Mouse (Mus musculus): ENCODE data around the gene F12. TPM values are rescaled to one million over a fixed set of nuclear protein-coding genes. Genes with fewer than 3 reads are reported as not detected.
"Not testable (repeated sequence)": the region's sequence is repeated elsewhere in the genome, so short reads cannot be mapped to it uniquely, and the experiment has no call there.

The F12 gene
- polyA plus RNA-seq, 1 experiment = 0.64 TPM

DNA sequence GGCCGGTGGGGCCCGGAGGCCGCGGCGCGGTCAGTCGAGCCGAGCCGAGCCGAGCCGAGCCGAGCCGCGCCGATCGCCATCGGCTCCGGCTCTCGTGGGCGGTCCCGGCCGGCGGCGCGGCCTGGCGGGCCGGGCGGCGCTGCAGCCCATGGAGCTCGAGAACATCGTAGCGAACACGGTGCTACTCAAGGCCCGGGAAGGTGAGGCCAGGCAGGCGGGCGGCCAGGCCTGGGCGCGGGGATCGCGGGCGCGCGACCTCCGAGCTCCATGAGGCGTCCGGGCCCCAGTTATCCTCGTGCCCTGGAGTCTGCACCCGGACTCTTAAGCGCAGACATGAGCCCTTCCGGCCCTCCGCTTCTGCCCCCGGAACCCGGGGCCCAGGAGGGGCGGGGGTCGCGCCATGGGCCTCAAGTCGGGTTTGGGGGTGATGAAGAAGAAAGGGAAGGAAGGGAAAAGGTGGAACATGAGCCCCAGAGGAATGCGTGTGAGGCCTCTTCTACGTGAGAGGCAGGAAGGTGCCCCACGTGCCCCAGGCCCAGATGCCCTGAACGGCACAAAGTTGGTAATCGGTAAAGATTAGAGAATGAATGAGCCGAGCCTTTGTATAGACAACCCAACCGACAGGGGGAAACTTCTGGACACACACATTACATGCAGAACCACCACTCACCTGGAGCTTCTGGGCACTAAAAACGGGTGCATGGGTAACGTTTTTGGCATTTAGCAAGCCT lies 18.9 kb upstream of the F12 start:
- no peak for DNase-seq (ENCODE audit: low read depth in 1 of 2, low spot score in 2 of 2)
- Histone ChIP-seq H3K27me3 (ENCODE audit: control insufficient read depth, insufficient read depth, low read length) (no peaks in the 10 kb centered on the region), H3K4me3 (ENCODE audit: extremely low read depth, insufficient read depth, insufficient read length) (peak overlapping the region; percentile 81), H3K27ac (ENCODE audit: insufficient read depth, low read length) (peak overlapping the region; percentile 98), H3K4me1 (ENCODE audit: control insufficient read depth, insufficient read depth, insufficient read length) (peaks cover 48% of the 10 kb centered on the region; the same call in 1 of the 2 replicates), H3K36me3 (ENCODE audit: control insufficient read depth, insufficient read depth, low read length) (peaks cover 5% of the 10 kb centered on the region)
- TF ChIP-seq POLR2A (IDR thresholded peaks at IDR 0.05; ENCODE audit: low read depth, low read length) = no peak
- no peak for TF ChIP-seq CTCF (IDR thresholded peaks at IDR 0.05; ENCODE audit: extremely low read depth, insufficient read depth, insufficient read length, insufficient replicate concordance)
- under 1% methylated on average over 61 of the region's 66 CpGs for WGBS

DNA sequence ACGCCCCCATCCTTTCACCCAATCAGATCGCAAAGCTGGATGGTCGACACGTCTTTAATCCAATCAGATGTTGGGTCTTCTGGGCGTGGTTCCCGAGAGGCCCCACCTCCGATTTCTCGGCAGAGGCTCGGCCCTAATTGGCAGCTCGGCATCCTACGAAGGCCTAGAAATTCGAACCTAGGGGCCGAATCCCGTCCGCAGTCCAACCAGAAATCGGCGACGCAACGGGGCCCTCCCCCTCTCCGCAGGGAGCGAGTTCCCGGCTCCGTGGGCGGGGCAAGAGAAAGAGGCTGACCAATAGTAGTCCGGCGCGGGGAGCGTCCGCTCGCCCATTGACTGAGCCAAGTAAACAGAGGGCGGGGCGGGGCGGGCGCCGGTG lies 18.3 kb upstream of the F12 start, which contains the start of gene Grk6:
Gene Grk6, plus strand, starts transcription at position 136 of the 379 bp plus-strand sequence.
- TF ChIP-seq POLR2A (IDR thresholded peaks at IDR 0.05; ENCODE audit: low read depth, low read length) (no peak), CTCF (IDR thresholded peaks at IDR 0.05; ENCODE audit: extremely low read depth, insufficient read depth, insufficient read length, insufficient replicate concordance) (no peak)

DNA sequence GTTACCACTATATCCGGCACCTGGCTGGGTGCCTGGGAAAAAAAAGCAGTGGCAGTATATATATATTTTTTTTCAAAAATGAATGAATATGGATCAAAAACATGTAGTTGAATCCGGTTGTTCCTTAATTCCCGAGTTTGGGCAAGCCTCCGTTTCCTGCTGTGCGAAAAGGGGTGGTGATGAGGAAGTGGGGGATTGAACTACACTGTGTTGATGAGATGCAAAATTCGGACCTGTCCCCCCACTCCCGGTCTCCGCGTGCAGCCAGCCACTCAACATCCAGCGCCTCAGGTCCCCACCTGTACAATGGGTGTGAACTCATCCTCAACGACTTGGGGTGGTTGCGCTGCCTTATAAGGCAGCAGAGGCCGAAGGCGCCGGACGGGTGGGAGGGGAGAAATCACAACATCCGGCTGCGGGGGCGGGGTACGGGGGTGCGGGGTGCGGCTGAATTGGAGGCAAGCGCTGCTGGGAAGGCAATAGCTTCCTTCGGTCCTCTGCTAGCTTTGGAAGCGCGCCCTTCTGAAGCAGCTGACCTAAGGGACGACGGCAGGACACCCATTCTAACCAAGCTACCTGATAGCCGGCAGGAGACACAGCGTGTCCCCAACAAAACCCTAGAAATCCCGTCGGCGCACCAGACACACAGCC lies 17.8 kb upstream of the F12 start:
- Histone ChIP-seq H3K4me3 (ENCODE audit: extremely low read depth, insufficient read depth, insufficient read length) (peak overlapping the region; percentile 82), H3K27ac (ENCODE audit: insufficient read depth, low read length) (peak overlapping the region; percentile 99), H3K27me3 (ENCODE audit: control insufficient read depth, insufficient read depth, low read length) (no peaks in the 10 kb centered on the region), H3K36me3 (ENCODE audit: control insufficient read depth, insufficient read depth, low read length) (no peaks in the 10 kb centered on the region), H3K4me1 (ENCODE audit: control insufficient read depth, insufficient read depth, insufficient read length) (peaks cover 38% of the 10 kb centered on the region; the same call in 1 of the 2 replicates)
- TF ChIP-seq POLR2A (IDR thresholded peaks at IDR 0.05; ENCODE audit: low read depth, low read length) (peak; percentile 31), CTCF (IDR thresholded peaks at IDR 0.05; ENCODE audit: extremely low read depth, insufficient read depth, insufficient read length, insufficient replicate concordance) (no peak)
- DNase-seq (ENCODE audit: low read depth in 1 of 2, low spot score in 2 of 2) = peak; percentile 76 to 90
- WGBS = under 1% methylated on average over 33 of the region's 33 CpGs

More for the DNA sequence above, 18.3 kb upstream of the F12 start, which contains the start of gene Grk6:
- H3K27ac ChIP-seq (ENCODE audit: insufficient read depth, low read length) = peak within 1 kb of the TSS; percentile 99
- H3K4me3 ChIP-seq (ENCODE audit: extremely low read depth, insufficient read depth, insufficient read length) = peak within 1 kb of the TSS; percentile 82
- under 1% methylated on average over 35 of the region's 35 CpGs for WGBS
- DNase-seq (ENCODE audit: low read depth in 1 of 2, low spot score in 2 of 2) = peak; percentile 99
- H3K4me1 ChIP-seq (ENCODE audit: control insufficient read depth, insufficient read depth, insufficient read length) = peaks cover 42% of the 10 kb centered on the region; the same call in 1 of the 2 replicates
- H3K27me3 ChIP-seq (ENCODE audit: control insufficient read depth, insufficient read depth, low read length) = no peaks in the 10 kb centered on the region
- H3K36me3 ChIP-seq (ENCODE audit: control insufficient read depth, insufficient read depth, low read length) = no peaks in the 10 kb centered on the region

DNA sequence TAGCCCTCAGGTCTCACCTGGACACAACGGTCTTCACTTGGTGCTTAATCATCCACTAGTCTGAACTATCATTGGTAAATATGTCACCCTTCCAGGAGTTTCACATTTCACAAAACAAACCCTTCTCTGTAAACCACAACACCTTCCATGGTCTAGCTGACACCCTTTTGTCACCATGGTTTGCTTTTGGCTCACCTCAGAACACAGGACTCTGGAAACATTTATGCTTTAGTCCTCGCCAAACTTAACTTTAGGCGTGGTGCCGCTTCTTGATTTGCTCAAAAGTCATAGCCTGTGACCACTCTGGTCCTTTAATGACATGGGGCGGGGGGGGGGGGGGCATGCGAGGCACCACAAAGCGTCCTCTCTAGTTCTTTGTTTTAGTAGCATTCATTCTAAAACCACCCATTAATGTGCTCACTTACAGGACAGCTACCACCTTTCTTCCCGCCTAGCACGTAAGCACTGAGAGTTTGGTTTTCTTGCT lies 17.2 kb upstream of the F12 start:
- Histone ChIP-seq H3K27ac (ENCODE audit: insufficient read depth, low read length) (peak overlapping the region; percentile 99), H3K4me3 (ENCODE audit: extremely low read depth, insufficient read depth, insufficient read length) (peak overlapping the region; percentile 55; the same call in 1 of the 2 replicates), H3K27me3 (ENCODE audit: control insufficient read depth, insufficient read depth, low read length) (no peaks in the 10 kb centered on the region), H3K36me3 (ENCODE audit: control insufficient read depth, insufficient read depth, low read length) (no peaks in the 10 kb centered on the region), H3K4me1 (ENCODE audit: control insufficient read depth, insufficient read depth, insufficient read length) (peaks cover 37% of the 10 kb centered on the region; the same call in 1 of the 2 replicates)
- DNase-seq (ENCODE audit: low read depth in 1 of 2, low spot score in 2 of 2) = no peak
- WGBS = 13% methylated on average over 9 of the region's 9 CpGs
- no peak for TF ChIP-seq POLR2A (IDR thresholded peaks at IDR 0.05; ENCODE audit: low read depth, low read length)
- no peak for TF ChIP-seq CTCF (IDR thresholded peaks at IDR 0.05; ENCODE audit: extremely low read depth, insufficient read depth, insufficient read length, insufficient replicate concordance)

DNA sequence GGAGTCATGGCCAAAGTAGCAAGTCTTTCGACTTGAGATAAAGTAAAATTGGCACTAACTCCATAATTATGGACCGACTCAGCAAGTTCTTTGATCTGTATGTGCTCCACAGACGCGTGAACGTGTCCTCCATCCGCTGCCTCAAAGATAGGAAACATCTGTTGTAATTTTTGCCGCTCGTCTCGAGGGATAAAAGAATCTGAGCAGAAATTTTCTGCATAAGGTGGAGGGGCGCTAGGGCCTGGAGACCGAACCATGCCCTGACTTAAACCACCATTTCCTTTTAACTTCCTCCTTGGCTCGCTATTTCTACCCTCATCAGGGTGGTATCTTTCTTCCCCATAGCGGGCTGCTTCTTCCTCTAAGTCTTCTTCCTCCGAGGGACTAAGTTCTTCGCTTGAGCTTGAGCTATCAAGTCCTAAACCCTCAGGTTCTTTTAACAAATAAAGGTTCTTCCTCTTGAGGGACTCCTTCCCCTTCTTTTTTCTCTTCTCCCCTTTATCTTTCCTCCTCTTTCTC lies 10.6 kb upstream of the F12 start:
- H3K27ac ChIP-seq (ENCODE audit: insufficient read depth, low read length) = peak overlapping the region; percentile 52; the same call in 1 of the 2 replicates
- H3K4me1 ChIP-seq (ENCODE audit: control insufficient read depth, insufficient read depth, insufficient read length) = peaks cover 18% of the 10 kb centered on the region; the same call in 1 of the 2 replicates
- not testable (repeated sequence) for H3K4me3 ChIP-seq (ENCODE audit: extremely low read depth, insufficient read depth, insufficient read length); DNase-seq (ENCODE audit: low read depth in 1 of 2, low spot score in 2 of 2); H3K27me3 ChIP-seq (ENCODE audit: control insufficient read depth, insufficient read depth, low read length); H3K36me3 ChIP-seq (ENCODE audit: control insufficient read depth, insufficient read depth, low read length)
- WGBS = 16% methylated on average over 15 of the region's 15 CpGs

DNA sequence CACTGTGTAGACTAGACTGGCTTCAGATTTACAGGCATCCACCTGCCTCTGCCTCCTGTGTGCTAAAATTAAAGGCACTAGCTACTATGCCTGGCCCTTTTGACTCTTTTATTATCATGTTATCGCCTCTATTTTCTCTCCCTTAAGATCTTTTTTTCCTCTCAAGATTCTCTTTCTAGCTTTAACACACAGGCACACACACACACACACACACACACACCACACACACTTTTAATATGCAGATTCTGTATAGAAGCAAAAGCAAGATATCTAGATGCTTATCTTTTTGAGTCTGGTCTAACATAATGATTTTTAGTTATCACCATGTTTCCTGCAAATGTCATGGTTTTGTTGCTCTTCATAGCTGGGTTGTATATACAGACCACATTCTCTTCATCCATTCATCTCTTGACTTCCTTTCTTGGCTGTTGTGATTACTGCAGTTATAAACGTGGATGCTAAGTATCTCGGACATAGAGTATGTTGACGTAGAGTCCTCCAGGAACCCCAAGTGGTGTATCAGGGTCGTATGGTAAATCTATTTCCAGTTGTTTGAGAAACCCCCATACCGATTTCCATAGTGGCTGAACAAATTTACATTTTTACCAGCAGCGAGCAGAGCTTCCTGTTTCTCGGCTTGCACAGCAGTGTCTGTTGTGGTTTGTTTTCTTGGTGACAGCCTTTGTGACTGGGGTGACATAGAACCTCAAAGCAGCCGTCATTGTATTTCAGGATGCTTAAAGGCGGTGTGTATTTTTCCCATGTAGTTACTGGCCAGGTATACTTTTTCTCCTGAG lies 5.5 kb upstream of the F12 start:
- WGBS = 10% methylated on average over 10 of the region's 10 CpGs
- H3K27me3 ChIP-seq (ENCODE audit: control insufficient read depth, insufficient read depth, low read length) = no peaks in the 10 kb centered on the region
- no peaks in the 10 kb centered on the region for H3K36me3 ChIP-seq (ENCODE audit: control insufficient read depth, insufficient read depth, low read length)
- H3K4me3 ChIP-seq (ENCODE audit: extremely low read depth, insufficient read depth, insufficient read length) = peak overlapping the region; percentile 29; the same call in 1 of the 2 replicates
- H3K27ac ChIP-seq (ENCODE audit: insufficient read depth, low read length) = peak overlapping the region; percentile 99
- TF ChIP-seq POLR2A (IDR thresholded peaks at IDR 0.05; ENCODE audit: low read depth, low read length) = no peak
- no peak for TF ChIP-seq CTCF (IDR thresholded peaks at IDR 0.05; ENCODE audit: extremely low read depth, insufficient read depth, insufficient read length, insufficient replicate concordance)
- DNase-seq (ENCODE audit: low read depth in 1 of 2, low spot score in 2 of 2) = peak; percentile 68 to 83
- H3K4me1 ChIP-seq (ENCODE audit: control insufficient read depth, insufficient read depth, insufficient read length) = peaks cover 36% of the 10 kb centered on the region

Measured in spleen, adult 2 months (tissue).